Mouse (Mus musculus) brain, embryonic 14.5 days (tissue): ENCODE measurements around the gene Rad51b. TPM values are rescaled to one million over a fixed set of nuclear protein-coding genes. Genes with fewer than 3 reads are reported as not detected.

Experiments used
- DNase-seq: peaks from one replicate; pipeline ENCODE4 v3.0.0-alpha.2; 2011; ENCODE audit warnings: low read depth
- CTCF ChIP-seq: fragments of 200-500 bp; IDR thresholded peaks from 2 replicates; pipeline ENCODE4 v1.5.1; 2012; ENCODE audit warnings: inconsistent platforms, mild to moderate bottlenecking, moderate library complexity, borderline replicate concordance; ENCODE audit not compliant: insufficient read depth, insufficient read length; ENCODE audit errors: extremely low read depth
- POLR2A ChIP-seq: fragments of 200-500 bp; IDR thresholded peaks from 2 replicates; pipeline ENCODE4 v1.6.1; 2012; ENCODE audit warnings: mild to moderate bottlenecking, inconsistent platforms, borderline replicate concordance; ENCODE audit not compliant: poor library complexity, insufficient read depth, insufficient read length, severe bottlenecking; ENCODE audit errors: extremely low read depth
- polyA plus RNA-seq: library from polyadenylated mRNA; depleted of rRNA; stranded (reverse); fragments of >200 nt; gene quantifications from 2 replicates; pipeline ENCODE4 v1.2.3, GENCODE M21; 2012

The Rad51b gene
- polyA plus RNA-seq, 1 experiment, result 1.1 TPM

- DNase-seq, result no peak
- TF ChIP-seq CTCF (no peak), POLR2A (no peak)
These were observed 978 bp downstream of the Rad51b start for GRCm38 (mm10) chr12:79297884-79298636.

- TF ChIP-seq POLR2A (no peak), CTCF (no peak)
- DNase-seq, result peak; percentile 33
These were observed 4.7 kb downstream of the Rad51b start for GRCm38 (mm10) chr12:79301802-79302201.

- peak; percentile 26 for DNase-seq
- TF ChIP-seq POLR2A (no peak), CTCF (no peak)
These were observed 8.0 kb downstream of the Rad51b start for GRCm38 (mm10) chr12:79305131-79305530.

GRCm38 (mm10) chr12:79306013-79306412 is 8.9 kb downstream of the Rad51b start:
- no peak for DNase-seq
- TF ChIP-seq POLR2A (no peak), CTCF (no peak)

DNA sequence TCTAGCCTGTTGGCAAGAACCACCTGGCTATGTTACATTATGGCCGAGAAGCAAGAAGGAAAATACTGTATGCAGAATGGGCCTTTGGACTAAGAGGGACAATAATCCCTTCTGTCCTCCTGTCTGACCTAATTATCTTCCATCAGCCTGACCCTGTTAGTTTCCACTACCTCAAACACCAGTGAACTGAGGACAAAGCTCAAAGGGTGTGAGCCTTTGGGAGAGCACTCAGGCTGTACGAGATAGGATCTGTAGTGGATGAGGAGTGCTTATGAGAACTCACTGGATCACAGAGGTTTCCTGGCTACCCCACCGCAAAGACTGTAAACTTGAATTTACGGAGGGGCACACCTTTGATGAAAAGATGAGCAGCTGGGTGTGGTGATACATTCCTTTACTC is 16.6 kb downstream of the Rad51b start:
- TF ChIP-seq POLR2A (no peak), CTCF (no peak)
- no peak for DNase-seq

- TF ChIP-seq POLR2A (no peak), CTCF (no peak)
- DNase-seq, result no peak
These were observed 20.3 kb downstream of the Rad51b start for GRCm38 (mm10) chr12:79317339-79317738.

- DNase-seq, result no peak
- TF ChIP-seq CTCF (no peak), POLR2A (no peak)
These were observed 23.8 kb downstream of the Rad51b start for GRCm38 (mm10) chr12:79320895-79321294.

- DNase-seq, result peak; percentile 59
These were observed 25.5 kb downstream of the Rad51b start for GRCm38 (mm10) chr12:79322539-79322938.

DNA sequence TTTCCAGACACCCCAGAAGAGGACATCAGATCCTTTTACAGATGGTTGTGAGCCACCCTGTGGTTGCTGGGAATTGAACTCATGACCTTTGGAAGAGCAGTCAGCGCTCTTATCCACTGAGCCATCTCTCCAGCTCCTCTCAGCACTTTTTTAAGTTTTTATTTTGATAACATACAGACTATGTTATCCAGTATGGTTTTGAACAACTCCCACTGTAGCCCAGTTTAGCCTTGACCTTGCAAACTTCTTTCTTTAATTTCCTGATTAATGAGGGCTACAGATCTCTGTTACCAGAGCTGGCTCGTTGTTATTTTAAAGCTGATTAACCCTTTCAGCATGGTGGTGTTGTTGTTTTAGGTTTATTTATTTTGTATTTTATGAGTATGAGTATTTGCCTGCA is 29.2 kb downstream of the Rad51b start:
- no peak for DNase-seq
- TF ChIP-seq CTCF (no peak), POLR2A (no peak)

DNA sequence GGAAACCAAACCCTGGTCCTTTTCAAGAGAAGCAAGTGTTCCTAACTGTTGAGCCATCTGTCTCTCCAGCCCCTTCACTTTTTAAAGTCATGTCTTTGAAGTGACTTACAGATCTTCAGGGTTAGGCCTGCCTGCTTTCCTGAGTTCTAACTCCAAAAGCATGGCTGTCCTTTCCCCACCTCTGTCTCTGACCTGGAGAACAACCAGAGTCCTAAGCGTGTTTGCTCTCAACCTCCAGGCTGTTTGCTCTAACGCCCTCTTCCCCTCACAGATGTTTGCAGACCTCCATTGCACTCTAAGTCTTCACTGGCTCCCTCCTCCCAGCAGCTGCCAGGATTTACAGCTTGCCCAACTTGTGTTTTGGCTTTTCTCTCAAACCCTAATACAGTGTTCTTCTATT is 29.7 kb downstream of the Rad51b start:
- DNase-seq, result no peak
- TF ChIP-seq POLR2A (no peak), CTCF (no peak)

DNA sequence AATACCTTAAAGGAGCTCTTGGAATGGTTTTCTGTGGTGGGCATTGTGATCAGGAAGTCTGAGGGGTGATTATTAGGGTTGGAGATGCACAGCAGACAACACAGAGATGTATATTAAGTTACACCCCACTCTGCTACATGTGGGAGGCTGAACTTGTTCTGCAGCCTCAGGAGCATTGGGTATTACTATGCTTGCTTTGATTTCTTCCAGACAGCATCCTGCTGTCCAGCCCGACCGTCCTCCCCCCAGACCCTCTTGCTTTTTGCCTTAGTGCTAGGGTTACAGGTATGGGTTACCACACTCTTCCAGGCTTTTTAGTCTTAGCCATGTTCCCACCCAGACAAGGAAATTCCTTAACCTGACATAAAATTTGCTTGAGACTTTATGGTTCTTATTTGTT is 30.8 kb downstream of the Rad51b start:
- no peak for TF ChIP-seq POLR2A
- TF ChIP-seq CTCF, result no peak

GRCm38 (mm10) chr12:79330571-79330970 is 33.5 kb downstream of the Rad51b start:
- DNase-seq, result no peak
- TF ChIP-seq CTCF (no peak), POLR2A (no peak)

More for the DNA sequence above, 30.8 kb downstream of the Rad51b start:
- no peak for DNase-seq

- TF ChIP-seq POLR2A, result no peak
- TF ChIP-seq CTCF, result no peak
- no peak for DNase-seq
These were observed 34.6 kb downstream of the Rad51b start for GRCm38 (mm10) chr12:79331722-79332121.

DNA sequence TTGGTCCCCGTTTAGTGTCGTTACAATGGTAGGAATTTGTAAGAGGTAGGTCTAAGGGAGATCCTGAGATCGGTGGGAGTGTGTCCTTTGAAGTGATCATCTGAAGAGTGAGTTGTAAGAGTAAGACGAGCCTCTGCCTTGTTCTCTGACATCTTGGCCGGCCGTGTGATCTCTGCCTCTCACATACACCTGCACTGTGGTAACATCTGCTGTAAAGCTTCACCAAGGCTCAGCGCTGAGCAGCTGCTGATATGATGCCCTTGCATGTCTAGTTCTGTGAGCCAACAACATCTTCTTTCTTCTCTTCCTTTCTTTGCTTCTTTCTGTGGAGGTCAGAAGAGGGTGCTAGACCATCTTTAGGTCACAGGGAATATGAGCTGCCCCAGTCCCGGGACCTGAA is 41.7 kb downstream of the Rad51b start:
- TF ChIP-seq CTCF, result no peak
- no peak for TF ChIP-seq POLR2A
- DNase-seq, result no peak
